Mouse (Mus musculus) C2C12 (cell line): ENCODE data around the gene Espl1. TPM values are rescaled to one million over a fixed set of nuclear protein-coding genes. Genes with fewer than 3 reads are reported as not detected.
A peak's percentile ranks its signal among the peaks of the same experiment; 100 is the strongest.

Experiments
- H3K27me3 ChIP-seq: one replicate; pipeline ENCODE4 v1.6.1; 2011; ENCODE audit not compliant: control insufficient read depth, insufficient read depth, insufficient read length
- H3K36me3 ChIP-seq: one replicate; pipeline ENCODE4 v1.6.1; 2011; ENCODE audit not compliant: control insufficient read depth, insufficient read depth
- H3K4me3 ChIP-seq: one replicate; pipeline ENCODE4 v1.5.1; 2011; ENCODE audit warnings: mild to moderate bottlenecking, control low read depth; ENCODE audit not compliant: poor library complexity, insufficient read depth, severe bottlenecking
- H3K79me2 ChIP-seq: one replicate; pipeline ENCODE4 v1.6.1; 2011; ENCODE audit not compliant: control insufficient read depth, insufficient read depth
- H3K79me3 ChIP-seq: one replicate; pipeline ENCODE4 v1.6.1; 2011; ENCODE audit warnings: low read depth, control low read depth
- H3ac ChIP-seq: one replicate; pipeline ENCODE3; 2011; ENCODE audit warnings: low read depth; ENCODE audit not compliant: control insufficient read depth, insufficient read length
- CEBPB ChIP-seq: IDR thresholded peaks from one replicate; pipeline ENCODE4 v1.6.1; 2011; ENCODE audit warnings: low read depth, mild to moderate bottlenecking, control low read depth, moderate library complexity
- CTCF ChIP-seq: IDR thresholded peaks from one replicate; pipeline ENCODE4 v1.5.1; 2011; ENCODE audit not compliant: control insufficient read depth, insufficient read depth, insufficient read length
- FOSL1 ChIP-seq: IDR thresholded peaks from one replicate; pipeline ENCODE4 v1.8.0; 2011; ENCODE audit warnings: mild to moderate bottlenecking, low read length; ENCODE audit not compliant: poor library complexity, insufficient read depth, severe bottlenecking
- MAX ChIP-seq: IDR thresholded peaks from one replicate; pipeline ENCODE4 v1.6.1; 2011; ENCODE audit warnings: mild to moderate bottlenecking, control low read depth
- MYOD1 ChIP-seq: IDR thresholded peaks from one replicate; pipeline ENCODE4 v1.6.1; 2011; ENCODE audit warnings: low read depth; ENCODE audit not compliant: control insufficient read depth, insufficient read length
- MYOG ChIP-seq: IDR thresholded peaks from one replicate; pipeline ENCODE4 v1.6.1; 2011; ENCODE audit not compliant: control insufficient read depth, insufficient read length; ENCODE audit errors: extremely low read depth
- USF1 ChIP-seq: IDR thresholded peaks from one replicate; pipeline ENCODE4 v1.6.1; 2011; ENCODE audit warnings: low read depth, mild to moderate bottlenecking, control low read depth, moderate library complexity
- polyA plus RNA-seq: library from polyadenylated mRNA; unstranded; fragments of >200 nt; fragmentation: generic; extraction: Trizol; gene quantifications from one replicate; pipeline ENCODE4 v1.2.1, GENCODE M21; 2012; ENCODE audit warnings: missing spikeins

The Espl1 gene
- polyA plus RNA-seq, 1 experiment = 47.0 TPM

GRCm38 (mm10) chr15:102366733-102367344, 70.8 kb downstream of the Espl1 start, which contains the start of gene Sp7:
TSS of gene Sp7 (minus strand) at chr15:102367182.
- no peaks in the 10 kb centered on the region for H3K36me3 ChIP-seq
- no peaks in the 10 kb centered on the region for H3K27me3 ChIP-seq
- TF ChIP-seq CTCF = no peak
- TF ChIP-seq MYOG = no peak
- no peak for TF ChIP-seq CEBPB
- TF ChIP-seq FOSL1 = no peak
- TF ChIP-seq USF1 = no peak
- TF ChIP-seq MAX = no peak
- no peak for TF ChIP-seq MYOD1
- H3K79me2 ChIP-seq = no peaks in the 10 kb centered on the region
- no peaks in the 10 kb centered on the region for H3K79me3 ChIP-seq
- peak within 1 kb of the TSS; percentile 59 for H3ac ChIP-seq
- H3K4me3 ChIP-seq = peak within 1 kb of the TSS; percentile 18

DNA sequence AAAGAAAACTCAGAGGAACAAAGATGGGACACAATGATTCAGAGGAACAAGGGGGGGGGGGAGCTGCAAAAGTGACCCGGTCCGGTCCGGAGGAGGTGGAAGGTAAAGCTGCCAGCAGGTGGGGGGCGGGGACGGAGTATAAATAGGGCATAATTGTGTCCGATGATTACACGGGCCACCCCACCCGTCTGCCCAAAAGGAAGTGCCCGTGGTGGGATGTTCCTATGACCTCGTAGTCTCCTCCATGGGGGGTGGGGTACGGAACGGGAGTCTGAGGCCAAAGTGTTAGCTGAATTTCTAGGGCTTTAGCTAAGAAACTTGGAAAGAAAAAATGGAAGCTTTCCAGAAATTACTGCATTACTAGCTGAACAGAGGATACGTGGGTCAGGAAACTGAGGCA, 73.9 kb downstream of the Espl1 start:
- H3ac ChIP-seq = no peak overlapping the region
- no peaks in the 10 kb centered on the region for H3K79me3 ChIP-seq
- H3K36me3 ChIP-seq = no peaks in the 10 kb centered on the region
- H3K27me3 ChIP-seq = no peaks in the 10 kb centered on the region
- H3K79me2 ChIP-seq = no peaks in the 10 kb centered on the region
- H3K4me3 ChIP-seq = no peak overlapping the region
- no peak for TF ChIP-seq MAX
- no peak for TF ChIP-seq CTCF
- no peak for TF ChIP-seq CEBPB
- TF ChIP-seq USF1 = no peak
- no peak for TF ChIP-seq MYOD1

- no peaks in the 10 kb centered on the region for H3K27me3 ChIP-seq
- H3K36me3 ChIP-seq = no peaks in the 10 kb centered on the region
- no peaks in the 10 kb centered on the region for H3K79me2 ChIP-seq
- no peaks in the 10 kb centered on the region for H3K79me3 ChIP-seq
- H3ac ChIP-seq = no peak overlapping the region
- TF ChIP-seq CTCF (no peak), MYOD1 (no peak), MYOG (no peak), USF1 (no peak), MAX (no peak), CEBPB (no peak), FOSL1 (no peak)
- H3K4me3 ChIP-seq = no peak overlapping the region
Observed at GRCm38 (mm10) chr15:102370727-102371126, 74.7 kb downstream of the Espl1 start.

Other genes starting within 250 kb of the Espl1 start
- 268 TPM for gene Eif4b, start 222.5 kb upstream of the Espl1 start, polyA plus RNA-seq
- 67.8 TPM for gene Tns2, start 195.9 kb upstream of the Espl1 start, polyA plus RNA-seq
- 47.1 TPM for gene Spryd3, start 160.0 kb upstream of the Espl1 start, polyA plus RNA-seq
- gene Igfbp6, start 151.9 kb upstream of the Espl1 start, polyA plus RNA-seq = 297 TPM
- gene Soat2, start 145.7 kb upstream of the Espl1 start, polyA plus RNA-seq = 0.06 TPM
- gene Zfp740, start 93.0 kb upstream of the Espl1 start, polyA plus RNA-seq = 45.8 TPM
- gene Csad, start 91.5 kb upstream of the Espl1 start, polyA plus RNA-seq = 26.4 TPM
- 58.8 TPM for gene Itgb7, start 64.3 kb upstream of the Espl1 start, polyA plus RNA-seq
- gene Rarg, start 38.7 kb upstream of the Espl1 start, polyA plus RNA-seq = 92.5 TPM
- not detected for gene Gm9918, start 25.7 kb upstream of the Espl1 start, polyA plus RNA-seq
- gene Mfsd5, start 16.8 kb upstream of the Espl1 start, polyA plus RNA-seq = 126 TPM
- 378 TPM for gene Pfdn5, start 29.9 kb downstream of the Espl1 start, polyA plus RNA-seq
- gene Myg1, start 35.4 kb downstream of the Espl1 start, polyA plus RNA-seq = 152 TPM
- 217 TPM for gene Aaas, start 54.5 kb downstream of the Espl1 start, polyA plus RNA-seq
- 10.8 TPM for gene Sp7, start 70.9 kb downstream of the Espl1 start, polyA plus RNA-seq
- gene Sp1, start 109.9 kb downstream of the Espl1 start, polyA plus RNA-seq = 13.4 TPM
- gene Amhr2, start 149.1 kb downstream of the Espl1 start, polyA plus RNA-seq = 0.07 TPM
- 113 TPM for gene Prr13, start 162.8 kb downstream of the Espl1 start, polyA plus RNA-seq
- gene Pcbp2, start 174.3 kb downstream of the Espl1 start, polyA plus RNA-seq = 1,132 TPM
- not detected for gene Gm10337, start 207.5 kb downstream of the Espl1 start, polyA plus RNA-seq
- 11.2 TPM for gene Map3k12, start 220.8 kb downstream of the Espl1 start, polyA plus RNA-seq
- gene Tarbp2, start 221.9 kb downstream of the Espl1 start, polyA plus RNA-seq = 127 TPM
- 0.94 TPM for gene Npff, start 228.7 kb downstream of the Espl1 start, polyA plus RNA-seq